Mouse (Mus musculus) midbrain, embryonic 16.5 days (tissue): ENCODE measurements around the gene Poc5. TPM values are rescaled to one million over a fixed set of nuclear protein-coding genes. Genes with fewer than 3 reads are reported as not detected.

ENCODE experiments used
- ATAC-seq: fragments of 200-750 bp; cut with Nextera tagmentation; 2 replicates; pipeline ENCODE4 v1.8.0; 2017; ENCODE audit warnings: moderate TSS enrichment
- H3K27ac ChIP-seq: fragments of 300-500 bp; sonication (generic); 2 replicates; pipeline ENCODE4 v1.5.1; 2014; ENCODE audit warnings: mild to moderate bottlenecking, low read length, mixed read lengths
- H3K27me3 ChIP-seq: fragments of 300-500 bp; sonication (generic); 2 replicates; pipeline ENCODE4 v1.6.1; 2014; ENCODE audit warnings: low read depth, low read length, mixed read lengths; ENCODE audit not compliant: control insufficient read depth, insufficient read depth
- H3K36me3 ChIP-seq: fragments of 300-500 bp; sonication (generic); 2 replicates; pipeline ENCODE4 v1.6.1; 2014; ENCODE audit warnings: mild to moderate bottlenecking, low read length, moderate library complexity, mixed read lengths; ENCODE audit not compliant: control insufficient read depth, insufficient read depth
- H3K4me1 ChIP-seq: fragments of 300-500 bp; sonication (generic); 2 replicates; pipeline ENCODE4 v1.6.1; 2014; ENCODE audit warnings: mild to moderate bottlenecking, low read length, mixed read lengths; ENCODE audit not compliant: control insufficient read depth, insufficient read depth
- H3K4me2 ChIP-seq: fragments of 300-500 bp; sonication (generic); 2 replicates; pipeline ENCODE4 v1.6.1; 2014; ENCODE audit warnings: mild to moderate bottlenecking, low read length, mixed read lengths
- H3K4me3 ChIP-seq: fragments of 300-500 bp; sonication (generic); 2 replicates; pipeline ENCODE4 v1.5.1; 2014; ENCODE audit warnings: low read depth, mild to moderate bottlenecking, low read length, moderate library complexity, mixed read lengths
- H3K9ac ChIP-seq: fragments of 300-500 bp; sonication (generic); 2 replicates; pipeline ENCODE4 v1.6.1; 2014; ENCODE audit warnings: low read depth, low read length, mixed read lengths
- H3K9me3 ChIP-seq: fragments of 300-500 bp; sonication (generic); replicated peaks from 2 replicates; pipeline ENCODE4 v1.6.1; 2014; ENCODE audit warnings: mild to moderate bottlenecking, low read length, mixed read lengths; ENCODE audit not compliant: control insufficient read depth, poor library complexity, severe bottlenecking
- WGBS: fragments of 180-500 bp; shearing (Covaris S2); extraction: QIAGEN DNeasy Blood & Tissue Kit; methylation state at CpG from one replicate; pipeline ENCODE4 v1.1.7; 2014; 5-methylcytosine and 5-hydroxymethylcytosine counted together
- polyA plus RNA-seq: library from polyadenylated mRNA; unstranded; fragments of >200 nt; fragmentation: Nextera tagmentation; extraction: Ambion mirVana; gene quantifications from 2 replicates; pipeline ENCODE4 v1.2.1, GENCODE M21; 2015

Gene Poc5
- polyA plus RNA-seq, 1 experiment from 2014 or later: 19.2 TPM

DNA sequence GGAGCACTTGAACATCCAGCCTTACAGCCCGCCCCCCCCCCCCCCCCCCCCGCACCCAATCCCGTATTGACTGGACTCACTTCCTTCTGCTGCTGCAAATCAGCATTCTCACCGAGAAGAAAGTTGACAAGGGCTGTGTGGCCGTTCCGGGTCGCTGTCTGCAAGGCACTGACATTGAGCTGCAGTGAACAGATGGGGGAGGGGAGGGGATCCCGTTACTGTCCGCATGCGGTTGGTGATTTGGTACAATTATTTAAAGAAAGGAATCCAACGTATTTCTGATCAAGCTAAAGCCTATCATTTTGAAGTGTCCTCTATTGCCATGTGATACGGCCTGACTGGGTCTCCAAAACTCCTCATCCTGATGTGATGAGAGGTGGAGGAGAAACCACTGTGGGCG, 47.7 kb downstream of the Poc5 start:
- H3K27me3 ChIP-seq: no peaks in the 10 kb centered on the region
- H3K4me2 ChIP-seq: no peak overlapping the region
- H3K36me3 ChIP-seq: no peaks in the 10 kb centered on the region
- ATAC-seq: no peak
- H3K9ac ChIP-seq: no peak overlapping the region
- H3K4me3 ChIP-seq: no peak overlapping the region
- H3K9me3 ChIP-seq: no peaks in the 10 kb centered on the region
- WGBS: 39% methylated on average over 11 of the region's 13 CpGs
- no peak overlapping the region for H3K27ac ChIP-seq
- H3K4me1 ChIP-seq: 0 out of 2 replicates have a peak, but pooled peaks cover 4% of the 10 kb centered on the region

DNA sequence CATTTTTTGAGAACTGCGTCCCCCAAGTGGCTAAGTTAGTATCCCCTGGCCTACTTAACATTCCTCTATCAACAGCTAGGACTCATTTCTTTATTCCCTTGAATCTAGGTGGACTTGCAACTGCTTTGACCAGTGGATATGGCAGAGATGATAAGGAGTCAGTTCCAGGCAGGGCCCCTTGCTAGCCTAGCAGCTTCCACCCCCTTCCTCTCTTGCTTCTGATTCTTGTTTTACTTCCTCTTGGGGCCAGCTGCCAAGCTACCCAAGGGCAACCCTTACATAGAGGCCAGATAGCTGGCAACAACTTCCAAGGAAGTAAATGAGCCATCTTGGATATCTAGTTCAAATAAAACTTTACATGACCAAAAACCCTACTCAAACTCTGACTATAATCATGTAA, 48.8 kb downstream of the Poc5 start:
- no peak overlapping the region for H3K4me3 ChIP-seq
- 97% methylated on average over 1 of the region's 1 CpGs for WGBS
- no peak for ATAC-seq

DNA sequence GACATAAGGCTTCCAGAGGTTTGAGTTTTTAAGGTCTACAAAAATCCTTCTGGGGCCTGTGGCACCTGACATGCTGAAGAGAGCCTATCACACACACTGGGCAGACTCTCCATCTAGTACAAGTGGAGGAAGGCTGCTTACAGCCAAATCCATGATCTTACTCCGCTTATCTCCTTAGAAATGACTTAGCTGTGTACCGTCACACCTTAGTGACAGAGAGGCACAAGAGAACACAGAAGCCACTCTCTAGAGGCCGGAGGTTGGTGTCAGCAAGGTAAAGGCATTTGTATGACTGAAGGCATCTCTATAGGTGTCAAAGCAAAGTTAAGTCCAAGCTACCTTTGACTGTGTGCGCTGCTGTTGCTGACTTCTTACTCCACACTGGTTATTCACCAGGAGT, 52.3 kb downstream of the Poc5 start:
- H3K27me3 ChIP-seq: no peaks in the 10 kb centered on the region
- WGBS: 94% methylated on average over 4 of the region's 4 CpGs
- H3K4me2 ChIP-seq: no peak overlapping the region
- no peaks in the 10 kb centered on the region for H3K36me3 ChIP-seq
- no peak overlapping the region for H3K27ac ChIP-seq
- H3K9me3 ChIP-seq: no peaks in the 10 kb centered on the region
- H3K9ac ChIP-seq: no peak overlapping the region
- 0 out of 2 replicates have a peak, but pooled peaks cover 4% of the 10 kb centered on the region for H3K4me1 ChIP-seq
- no peak overlapping the region for H3K4me3 ChIP-seq
- ATAC-seq: no peak

More for the DNA sequence above, 48.8 kb downstream of the Poc5 start:
- H3K4me2 ChIP-seq: no peak overlapping the region
- 0 out of 2 replicates have a peak, but pooled peaks cover 4% of the 10 kb centered on the region for H3K4me1 ChIP-seq
- H3K36me3 ChIP-seq: no peaks in the 10 kb centered on the region
- H3K27ac ChIP-seq: no peak overlapping the region
- no peaks in the 10 kb centered on the region for H3K27me3 ChIP-seq
- H3K9ac ChIP-seq: no peak overlapping the region
- no peaks in the 10 kb centered on the region for H3K9me3 ChIP-seq

DNA sequence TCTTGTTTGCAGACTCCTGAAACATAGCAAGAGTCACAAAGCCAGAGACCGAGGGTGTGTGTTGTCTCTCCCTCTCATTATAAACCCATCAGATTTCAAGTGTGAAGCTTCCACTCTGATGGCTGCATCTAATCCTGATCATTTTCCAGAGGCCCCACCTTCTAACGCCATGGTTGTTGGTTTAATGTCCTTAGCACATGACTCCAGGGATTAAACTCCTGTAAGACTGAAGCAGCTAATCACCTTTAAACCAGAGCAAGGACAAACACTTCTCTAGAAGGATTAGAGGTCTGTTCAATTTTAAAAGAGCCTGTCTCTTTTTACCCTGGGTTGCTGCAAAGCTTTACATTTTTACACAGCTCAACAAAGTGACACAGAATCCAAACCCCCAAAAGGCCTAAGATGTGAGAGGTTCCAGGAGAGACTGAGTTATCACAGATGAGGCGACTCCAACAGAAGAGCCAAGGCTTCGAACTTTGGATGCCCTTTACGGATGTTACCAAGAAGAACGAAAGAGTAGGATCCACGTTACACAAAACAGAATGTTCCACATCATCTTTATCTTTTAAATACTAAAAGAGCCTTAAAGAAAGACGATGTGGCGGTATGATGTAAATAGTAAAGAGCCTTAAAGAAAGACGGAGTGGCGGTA, 62.2 kb downstream of the Poc5 start:
- no peak for ATAC-seq
- Histone ChIP-seq H3K4me2 (no peak overlapping the region), H3K36me3 (no peaks in the 10 kb centered on the region), H3K27ac (no peak overlapping the region), H3K27me3 (no peaks in the 10 kb centered on the region), H3K9ac (no peak overlapping the region), H3K4me3 (no peak overlapping the region), H3K4me1 (no peaks in the 10 kb centered on the region), H3K9me3 (no peaks in the 10 kb centered on the region)
- 79% methylated on average over 11 of the region's 11 CpGs for WGBS

DNA sequence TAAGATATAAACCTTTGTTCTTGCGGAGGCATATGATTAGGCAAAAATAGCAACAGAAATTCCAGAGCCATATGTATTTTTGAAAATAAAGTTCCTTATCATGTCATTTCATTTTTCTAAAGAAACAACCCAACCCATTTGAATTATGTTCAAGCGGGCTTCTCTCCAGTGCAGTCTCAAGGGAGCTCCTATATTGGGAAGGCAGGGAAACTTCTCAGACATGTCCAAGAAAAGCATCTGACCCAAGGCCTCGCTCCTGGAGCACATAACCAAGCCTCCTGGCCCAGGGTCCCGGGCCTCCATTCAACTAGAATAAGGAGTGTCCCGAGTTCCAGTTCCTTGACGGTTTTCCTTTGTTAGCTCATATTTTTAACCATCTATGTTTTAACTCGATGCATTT, 62.8 kb downstream of the Poc5 start:
- WGBS: 92% methylated on average over 7 of the region's 7 CpGs
- no peaks in the 10 kb centered on the region for H3K4me1 ChIP-seq

DNA sequence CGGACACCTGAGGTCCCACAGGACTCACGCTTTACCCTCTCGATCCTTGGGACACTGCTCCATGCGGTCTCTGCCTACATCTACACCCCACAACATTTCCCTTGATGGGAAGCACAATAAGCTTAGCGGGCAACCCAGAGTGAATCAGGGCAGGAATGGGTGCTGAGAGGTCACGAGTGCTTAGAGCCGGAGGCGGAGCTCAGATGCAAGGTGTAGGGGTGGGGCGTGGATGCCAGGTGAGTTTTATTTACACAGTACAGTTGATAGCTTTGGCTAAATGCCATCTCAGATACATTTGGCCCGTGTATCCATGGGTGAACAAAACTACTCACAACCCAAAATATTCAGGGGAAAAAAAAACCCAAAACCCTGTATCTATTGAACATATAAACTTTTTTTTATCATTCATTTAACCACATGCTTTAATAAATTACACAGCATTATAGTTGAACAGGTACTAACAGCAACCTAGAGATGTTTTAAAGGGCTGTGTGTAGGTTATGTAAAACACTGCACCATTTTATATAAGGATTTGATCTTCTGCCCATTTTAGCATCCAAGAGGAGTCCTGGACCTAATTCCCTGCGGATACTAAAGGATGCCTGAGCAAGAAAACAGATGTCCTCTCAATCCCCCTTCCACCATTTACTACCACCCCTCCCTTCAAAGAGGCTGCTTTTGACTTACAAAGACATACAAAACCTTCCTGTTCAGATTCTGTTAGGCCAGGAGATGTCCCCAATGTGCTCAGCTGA, 63.5 kb downstream of the Poc5 start:
- ATAC-seq: no peak
- H3K36me3 ChIP-seq: no peaks in the 10 kb centered on the region
- no peaks in the 10 kb centered on the region for H3K9me3 ChIP-seq
- 92% methylated on average over 11 of the region's 11 CpGs for WGBS
- no peak overlapping the region for H3K9ac ChIP-seq
- H3K4me1 ChIP-seq: no peaks in the 10 kb centered on the region
- H3K4me3 ChIP-seq: no peak overlapping the region
- no peak overlapping the region for H3K27ac ChIP-seq
- no peak overlapping the region for H3K4me2 ChIP-seq
- no peaks in the 10 kb centered on the region for H3K27me3 ChIP-seq

More for the DNA sequence above, 62.8 kb downstream of the Poc5 start:
- Histone ChIP-seq H3K36me3 (no peaks in the 10 kb centered on the region), H3K27ac (no peak overlapping the region), H3K9ac (no peak overlapping the region), H3K9me3 (no peaks in the 10 kb centered on the region), H3K4me3 (no peak overlapping the region), H3K27me3 (no peaks in the 10 kb centered on the region), H3K4me2 (no peak overlapping the region)
- no peak for ATAC-seq

DNA sequence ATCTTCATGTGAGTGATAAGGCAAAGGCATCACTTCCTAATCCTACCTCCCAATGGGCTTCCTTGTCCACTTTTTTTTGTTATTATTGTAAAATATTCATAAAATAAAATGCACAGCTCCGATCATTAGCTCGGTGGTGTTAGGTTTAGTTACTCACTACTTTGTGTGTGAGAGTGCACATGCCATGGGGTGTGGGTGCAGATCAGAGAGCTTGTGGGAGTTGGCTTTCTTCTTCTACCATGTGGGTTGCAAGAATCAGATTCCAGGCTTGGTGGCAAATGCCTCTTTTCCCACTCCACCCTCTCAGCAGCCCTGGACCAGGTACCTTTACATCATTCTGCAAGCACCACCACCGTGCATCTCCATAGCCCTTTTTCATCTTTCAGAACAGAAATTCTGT, 64.5 kb downstream of the Poc5 start:
- Histone ChIP-seq H3K9me3 (no peaks in the 10 kb centered on the region), H3K27ac (no peak overlapping the region), H3K27me3 (no peaks in the 10 kb centered on the region), H3K4me1 (no peaks in the 10 kb centered on the region), H3K9ac (no peak overlapping the region), H3K4me3 (no peak overlapping the region), H3K36me3 (no peaks in the 10 kb centered on the region), H3K4me2 (no peak overlapping the region)
- ATAC-seq: no peak
- 97% methylated on average over 3 of the region's 3 CpGs for WGBS

DNA sequence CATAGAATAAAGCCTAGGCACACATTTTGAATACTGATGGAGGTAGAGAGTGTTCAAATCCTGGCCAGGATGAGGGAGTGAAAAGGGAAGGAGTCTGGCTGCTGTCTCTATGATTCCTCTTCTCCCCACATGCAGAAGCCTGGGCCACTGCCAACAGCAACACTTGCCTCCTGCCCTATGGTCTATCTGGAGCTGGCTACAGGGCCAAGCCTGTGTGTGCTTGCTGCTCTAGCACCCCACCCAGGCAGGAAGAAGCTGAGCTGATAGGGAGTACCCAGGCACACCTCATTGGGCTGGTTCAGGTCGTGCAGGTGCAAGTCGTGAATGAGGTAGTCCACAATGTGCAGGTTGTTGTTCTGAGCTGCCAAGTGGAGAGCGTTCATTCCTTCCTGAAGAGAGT, 66.2 kb downstream of the Poc5 start:
- no peaks in the 10 kb centered on the region for H3K27me3 ChIP-seq
- H3K4me1 ChIP-seq: no peaks in the 10 kb centered on the region
- no peak overlapping the region for H3K4me3 ChIP-seq
- no peak for ATAC-seq
- H3K27ac ChIP-seq: no peak overlapping the region
- no peak overlapping the region for H3K4me2 ChIP-seq
- H3K36me3 ChIP-seq: no peaks in the 10 kb centered on the region
- WGBS: 87% methylated on average over 3 of the region's 3 CpGs
- H3K9ac ChIP-seq: no peak overlapping the region
- H3K9me3 ChIP-seq: no peaks in the 10 kb centered on the region

DNA sequence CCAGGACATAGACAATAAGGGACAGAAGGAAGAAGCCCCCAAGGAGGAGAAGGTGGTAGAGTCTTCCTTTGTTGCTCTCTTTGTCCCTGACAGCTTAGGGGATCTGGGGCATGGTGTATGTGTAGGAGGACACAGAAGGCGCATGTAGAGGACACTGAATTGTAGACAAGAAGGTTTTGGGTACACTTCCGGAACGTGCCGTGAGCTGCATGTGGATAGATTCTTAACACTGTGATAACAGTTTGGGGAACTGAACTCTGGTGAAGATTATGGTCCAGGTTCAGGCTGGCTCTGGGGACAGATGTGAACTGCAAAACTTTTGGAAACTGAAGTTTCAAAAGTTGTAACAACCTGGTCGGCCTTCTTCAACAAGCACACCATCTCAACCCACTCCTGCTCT, 69.5 kb downstream of the Poc5 start:
- no peak overlapping the region for H3K9ac ChIP-seq
- H3K27me3 ChIP-seq: no peaks in the 10 kb centered on the region
- H3K4me3 ChIP-seq: no peak overlapping the region
- ATAC-seq: no peak
- no peak overlapping the region for H3K27ac ChIP-seq
- no peaks in the 10 kb centered on the region for H3K9me3 ChIP-seq
- H3K4me1 ChIP-seq: no peaks in the 10 kb centered on the region
- no peak overlapping the region for H3K4me2 ChIP-seq
- no peaks in the 10 kb centered on the region for H3K36me3 ChIP-seq
- 94% methylated on average over 5 of the region's 5 CpGs for WGBS
